Mouse (Mus musculus) left cerebral cortex, adult 2 months (tissue): ENCODE results near the gene Ptprs. TPM values are rescaled to one million over a fixed set of nuclear protein-coding genes. Genes with fewer than 3 reads are reported as not detected.
"Not testable (repeated sequence)": the region's sequence is repeated elsewhere in the genome, so short reads cannot be mapped to it uniquely, and the experiment has no call there.

Experiments used
- DNase-seq, 2 experiments: peaks; one replicate each; pipeline ENCODE4 v3.0.0; 2021 to 2022; ENCODE audit warnings: low spot score in 2 of 2, mixed read lengths in 1 of 2; ENCODE audit errors: extremely low spot score in 1 of 2
- H3K27ac ChIP-seq: fragments of 200-600 bp; 2 replicates; pipeline ENCODE4 v1.8.1; 2022
- H3K4me3 ChIP-seq: fragments of 200-600 bp; 2 replicates; pipeline ENCODE4 v1.8.1; 2022
- CTCF ChIP-seq: fragments of 200-600 bp; IDR thresholded peaks from 2 replicates; pipeline ENCODE4 v1.8.1; 2022; ENCODE audit warnings: antibody characterized with exemption, mild to moderate bottlenecking, moderate library complexity
- intact Hi-C: fragments of 180-260 bp; cut with DNase I; formaldehyde crosslinking; loops from one replicate; pipeline ENCODE4 v1.15.1; 2025
- total RNA-seq, 2 experiments: library from RNA; stranded (reverse); gene quantifications; 2 replicates each; pipeline ENCODE4 v1.2.3; 2021

Ptprs gene
- total RNA-seq, 2 experiments from 2014 or later = 645 to 696 TPM

GRCm38 (mm10) chr17:56509021-56509640, 32.8 kb upstream of the Ptprs start:
- no peak for TF ChIP-seq CTCF
- H3K27ac ChIP-seq = no peak overlapping the region
- intact Hi-C loops = no loop called here
- no peak overlapping the region for H3K4me3 ChIP-seq
- DNase-seq = peak in 1 of 2 experiments; percentile 8

- intact Hi-C loops = loop anchor here (1.0 to 2.0 kb wide), 2 partner anchors 13 to 33 kb away; no protein-coding TSS in a partner anchor
These were observed 31.1 kb upstream of the Ptprs start for GRCm38 (mm10) chr17:56507161-56508068.

GRCm38 (mm10) chr17:56506417-56507065, 30.3 kb upstream of the Ptprs start:
- no peak overlapping the region for H3K4me3 ChIP-seq
- intact Hi-C loops = loop anchor here (1.0 to 2.0 kb wide), 2 partner anchors 12 to 32 kb away; no protein-coding TSS in a partner anchor
- DNase-seq = no peak
- peak overlapping the region; percentile 40; the same call in 1 of the 2 replicates for H3K27ac ChIP-seq
- no peak for TF ChIP-seq CTCF

More at GRCm38 (mm10) chr17:56507161-56508068, 31.1 kb upstream of the Ptprs start:
- H3K27ac ChIP-seq = peak overlapping the region; percentile 98
- peak; percentile 95 for DNase-seq
- H3K4me3 ChIP-seq = peak overlapping the region; percentile 51
- TF ChIP-seq CTCF = no peak

- TF ChIP-seq CTCF = no peak
- no peak for DNase-seq
- Histone ChIP-seq H3K27ac (no peak overlapping the region), H3K4me3 (no peak overlapping the region)
- intact Hi-C loops = no loop called here
These were observed 29.1 kb upstream of the Ptprs start for GRCm38 (mm10) chr17:56505401-56505800.

GRCm38 (mm10) chr17:56502526-56502925, 26.2 kb upstream of the Ptprs start:
- peak overlapping the region; percentile 62 for H3K27ac ChIP-seq
- H3K4me3 ChIP-seq = no peak overlapping the region
- DNase-seq = peak; percentile 64 to 72
- intact Hi-C loops = no loop called here
- TF ChIP-seq CTCF = peak; percentile 44

GRCm38 (mm10) chr17:56501635-56502400, 25.5 kb upstream of the Ptprs start:
- DNase-seq, intact Hi-C loops, H3K4me3 ChIP-seq: not testable (repeated sequence)
- H3K27ac ChIP-seq = peak overlapping the region; percentile 62; the same call in 1 of the 2 replicates

GRCm38 (mm10) chr17:56499229-56499628, 22.9 kb upstream of the Ptprs start:
- no peak for TF ChIP-seq CTCF
- Histone ChIP-seq H3K4me3 (no peak overlapping the region), H3K27ac (no peak overlapping the region)
- no peak for DNase-seq
- intact Hi-C loops = no loop called here

- intact Hi-C loops = loop anchor here (1.0 to 5.0 kb wide), 3 partner anchors 13 to 212 kb away; no protein-coding TSS in a partner anchor
- TF ChIP-seq CTCF = no peak
- DNase-seq = no peak
- Histone ChIP-seq H3K27ac (peak overlapping the region; percentile 74), H3K4me3 (no peak overlapping the region)
These were observed 18.2 kb upstream of the Ptprs start for GRCm38 (mm10) chr17:56494480-56494879.

- H3K4me3 ChIP-seq = no peak overlapping the region
- intact Hi-C loops = loop anchor here (1.0 to 5.0 kb wide), 3 partner anchors 13 to 212 kb away; no protein-coding TSS in a partner anchor
- TF ChIP-seq CTCF = no peak
- H3K27ac ChIP-seq = peak overlapping the region; percentile 74
- peak; percentile 56 to 72 for DNase-seq
These were observed 17.6 kb upstream of the Ptprs start for GRCm38 (mm10) chr17:56493841-56494240.

- TF ChIP-seq CTCF = no peak
- DNase-seq = no peak
- intact Hi-C loops = loop anchor here (5.0 kb wide), 1 partner anchor 208 kb away; no protein-coding TSS in a partner anchor
- peak overlapping the region; percentile 41; the same call in 1 of the 2 replicates for H3K27ac ChIP-seq
- H3K4me3 ChIP-seq = no peak overlapping the region
These were observed 14.3 kb upstream of the Ptprs start for GRCm38 (mm10) chr17:56490438-56491152.
